Mouse (Mus musculus): ENCODE results near the gene Men1. TPM values are rescaled to one million over a fixed set of nuclear protein-coding genes. Genes with fewer than 3 reads are reported as not detected.

Men1 gene
- polyA plus RNA-seq, 1 experiment from 2014 or later, result 115 TPM

GRCm38 (mm10) chr19:6335458-6335827 lies 664 bp downstream of the Men1 start:
- peaks cover 54% of the 10 kb centered on the region for H3K4me1 ChIP-seq
- H3K36me3 ChIP-seq (replicated peaks), result peaks cover 39% of the 10 kb centered on the region
- WGBS, result under 1% methylated on average over 25 of the region's 25 CpGs
- peak overlapping the region; percentile 86 for H3K4me3 ChIP-seq
- no peak for DNase-seq (ENCODE audit: extremely low spot score, low spot score)
- H3K27ac ChIP-seq, result peak overlapping the region; percentile 91
- H3K27me3 ChIP-seq (ENCODE audit: poor library complexity, severe bottlenecking), result no peaks in the 10 kb centered on the region
- no peaks in the 10 kb centered on the region for H3K9me3 ChIP-seq

GRCm38 (mm10) chr19:6336920-6337319 lies 2.1 kb downstream of the Men1 start:
- H3K36me3 ChIP-seq (replicated peaks), result peaks cover 39% of the 10 kb centered on the region
- H3K27me3 ChIP-seq (ENCODE audit: poor library complexity, severe bottlenecking), result no peaks in the 10 kb centered on the region
- H3K4me3 ChIP-seq, result peak overlapping the region; percentile 86
- H3K4me1 ChIP-seq, result peaks cover 66% of the 10 kb centered on the region
- no peaks in the 10 kb centered on the region for H3K9me3 ChIP-seq
- DNase-seq (ENCODE audit: extremely low spot score, low spot score), result no peak
- H3K27ac ChIP-seq, result no peak overlapping the region
- WGBS, result 95% methylated on average over 10 of the region's 10 CpGs

- 98% methylated on average over 7 of the region's 7 CpGs for WGBS
- H3K27ac ChIP-seq, result no peak overlapping the region
- 0 out of 2 replicates have a peak overlapping the region, but pooled peaks have one; percentile 86 for H3K4me3 ChIP-seq
- H3K36me3 ChIP-seq (replicated peaks), result peaks cover 47% of the 10 kb centered on the region
- H3K4me1 ChIP-seq, result peaks cover 69% of the 10 kb centered on the region
- H3K27me3 ChIP-seq (ENCODE audit: poor library complexity, severe bottlenecking), result no peaks in the 10 kb centered on the region
- H3K9me3 ChIP-seq, result no peaks in the 10 kb centered on the region
- DNase-seq (ENCODE audit: extremely low spot score, low spot score), result no peak
These were observed 3.4 kb downstream of the Men1 start for GRCm38 (mm10) chr19:6338171-6338570.

- Histone ChIP-seq H3K4me3 (no peak overlapping the region), H3K4me1 (peaks cover 69% of the 10 kb centered on the region), H3K36me3 (replicated peaks) (peaks cover 53% of the 10 kb centered on the region), H3K27ac (no peak overlapping the region), H3K27me3 (ENCODE audit: poor library complexity, severe bottlenecking) (no peaks in the 10 kb centered on the region), H3K9me3 (no peaks in the 10 kb centered on the region)
- DNase-seq (ENCODE audit: extremely low spot score, low spot score), result no peak
- 93% methylated on average over 11 of the region's 11 CpGs for WGBS
These were observed 3.9 kb downstream of the Men1 start for GRCm38 (mm10) chr19:6338716-6339115.

- WGBS, result 98% methylated on average over 6 of the region's 6 CpGs
- Histone ChIP-seq H3K27ac (no peak overlapping the region), H3K9me3 (no peaks in the 10 kb centered on the region), H3K36me3 (replicated peaks) (peaks cover 57% of the 10 kb centered on the region), H3K4me3 (no peak overlapping the region), H3K27me3 (ENCODE audit: poor library complexity, severe bottlenecking) (no peaks in the 10 kb centered on the region), H3K4me1 (peaks cover 64% of the 10 kb centered on the region)
- DNase-seq (ENCODE audit: extremely low spot score, low spot score), result no peak
These were observed 4.4 kb downstream of the Men1 start for GRCm38 (mm10) chr19:6339191-6339590.

GRCm38 (mm10) chr19:6339890-6340504 lies 5.2 kb downstream of the Men1 start:
- Histone ChIP-seq H3K27ac (no peak overlapping the region), H3K27me3 (ENCODE audit: poor library complexity, severe bottlenecking) (no peaks in the 10 kb centered on the region), H3K9me3 (no peaks in the 10 kb centered on the region), H3K36me3 (replicated peaks) (peaks cover 65% of the 10 kb centered on the region), H3K4me3 (0 out of 2 replicates have a peak overlapping the region, but pooled peaks have one; percentile 3), H3K4me1 (peaks cover 59% of the 10 kb centered on the region)
- DNase-seq (ENCODE audit: extremely low spot score, low spot score), result no peak
- 70% methylated on average over 15 of the region's 15 CpGs for WGBS

- 7% methylated on average over 72 of the region's 72 CpGs for WGBS
- DNase-seq (ENCODE audit: extremely low spot score, low spot score), result peak; percentile 69
- H3K4me1 ChIP-seq, result peaks cover 54% of the 10 kb centered on the region
These were observed 6.0 kb downstream of the Men1 start, which contains the start of gene Map4k2 for GRCm38 (mm10) chr19:6340524-6341452. Map4k2 (plus strand) TSS chr19:6341135.

GRCm38 (mm10) chr19:6341453-6342077 lies 6.8 kb downstream of the Men1 start:
- no peak for DNase-seq (ENCODE audit: extremely low spot score, low spot score)
- no peaks in the 10 kb centered on the region for H3K9me3 ChIP-seq
- 12% methylated on average over 23 of the region's 23 CpGs for WGBS
- peak overlapping the region; percentile 77 for H3K4me3 ChIP-seq
- H3K4me1 ChIP-seq, result peaks cover 46% of the 10 kb centered on the region
- H3K27me3 ChIP-seq (ENCODE audit: poor library complexity, severe bottlenecking), result no peaks in the 10 kb centered on the region
- peaks cover 80% of the 10 kb centered on the region for H3K36me3 ChIP-seq (replicated peaks)
- peak overlapping the region; percentile 84 for H3K27ac ChIP-seq

More at GRCm38 (mm10) chr19:6340524-6341452, 6.0 kb downstream of the Men1 start, which contains the start of gene Map4k2:
- H3K9me3 ChIP-seq, result no peaks in the 10 kb centered on the region
- H3K4me3 ChIP-seq, result peak within 1 kb of the TSS; percentile 77
- H3K27ac ChIP-seq, result peak within 1 kb of the TSS; percentile 84
- H3K27me3 ChIP-seq (ENCODE audit: poor library complexity, severe bottlenecking), result no peaks in the 10 kb centered on the region
- peaks cover 73% of the 10 kb centered on the region for H3K36me3 ChIP-seq (replicated peaks)

- Histone ChIP-seq H3K36me3 (replicated peaks) (peaks cover 80% of the 10 kb centered on the region), H3K4me3 (peak overlapping the region; percentile 77; the same call in 1 of the 2 replicates)
These were observed 7.6 kb downstream of the Men1 start for GRCm38 (mm10) chr19:6342276-6342933.

GRCm38 (mm10) chr19:6343066-6343925 lies 8.5 kb downstream of the Men1 start:
- no peak overlapping the region for H3K27ac ChIP-seq
- DNase-seq (ENCODE audit: extremely low spot score, low spot score), result no peak
- no peaks in the 10 kb centered on the region for H3K27me3 ChIP-seq (ENCODE audit: poor library complexity, severe bottlenecking)
- H3K9me3 ChIP-seq, result no peaks in the 10 kb centered on the region
- H3K4me1 ChIP-seq, result peaks cover 33% of the 10 kb centered on the region
- H3K36me3 ChIP-seq (replicated peaks), result peaks cover 80% of the 10 kb centered on the region
- 84% methylated on average over 19 of the region's 19 CpGs for WGBS
- no peak overlapping the region for H3K4me3 ChIP-seq

More at GRCm38 (mm10) chr19:6342276-6342933, 7.6 kb downstream of the Men1 start:
- WGBS, result 81% methylated on average over 5 of the region's 5 CpGs
- H3K9me3 ChIP-seq, result no peaks in the 10 kb centered on the region
- H3K27ac ChIP-seq, result peak overlapping the region; percentile 84; the same call in 1 of the 2 replicates
- DNase-seq (ENCODE audit: extremely low spot score, low spot score), result no peak
- H3K27me3 ChIP-seq (ENCODE audit: poor library complexity, severe bottlenecking), result no peaks in the 10 kb centered on the region
- H3K4me1 ChIP-seq, result peaks cover 38% of the 10 kb centered on the region

GRCm38 (mm10) chr19:6343996-6344395 lies 9.2 kb downstream of the Men1 start:
- peaks cover 77% of the 10 kb centered on the region for H3K36me3 ChIP-seq (replicated peaks)
- H3K4me1 ChIP-seq, result peaks cover 40% of the 10 kb centered on the region
- H3K4me3 ChIP-seq, result no peak overlapping the region
- no peaks in the 10 kb centered on the region for H3K27me3 ChIP-seq (ENCODE audit: poor library complexity, severe bottlenecking)
- no peaks in the 10 kb centered on the region for H3K9me3 ChIP-seq
- no peak overlapping the region for H3K27ac ChIP-seq
- WGBS, result 86% methylated on average over 5 of the region's 5 CpGs
- DNase-seq (ENCODE audit: extremely low spot score, low spot score), result no peak
